Mouse (Mus musculus) layer of hippocampus, adult 2 months (tissue): Measurements from ENCODE around the gene Tle4. TPM values are rescaled to one million over a fixed set of nuclear protein-coding genes. Genes with fewer than 3 reads are reported as not detected.

Experiments
- DNase-seq, 2 experiments: peaks; one replicate each; pipeline ENCODE4 v3.0.0; 2022; ENCODE audit warnings: low spot score in 2 of 2
- H3K27ac ChIP-seq: fragments of 200-600 bp; 2 replicates; pipeline ENCODE4 v1.8.1; 2022
- H3K4me3 ChIP-seq: fragments of 200-600 bp; 2 replicates; pipeline ENCODE4 v1.8.1; 2022; ENCODE audit warnings: mild to moderate bottlenecking
- CTCF ChIP-seq: fragments of 200-600 bp; conservative IDR thresholded peaks from 2 replicates; pipeline ENCODE4 v1.8.1; 2022; ENCODE audit warnings: antibody characterized with exemption, mild to moderate bottlenecking, moderate library complexity
- total RNA-seq, 2 experiments: library from RNA; stranded (reverse); gene quantifications; 2 replicates each; pipeline ENCODE4 v1.2.3; 2021

Gene Tle4
- total RNA-seq, 2 experiments from 2014 or later: 40.9 to 41.7 TPM

DNA sequence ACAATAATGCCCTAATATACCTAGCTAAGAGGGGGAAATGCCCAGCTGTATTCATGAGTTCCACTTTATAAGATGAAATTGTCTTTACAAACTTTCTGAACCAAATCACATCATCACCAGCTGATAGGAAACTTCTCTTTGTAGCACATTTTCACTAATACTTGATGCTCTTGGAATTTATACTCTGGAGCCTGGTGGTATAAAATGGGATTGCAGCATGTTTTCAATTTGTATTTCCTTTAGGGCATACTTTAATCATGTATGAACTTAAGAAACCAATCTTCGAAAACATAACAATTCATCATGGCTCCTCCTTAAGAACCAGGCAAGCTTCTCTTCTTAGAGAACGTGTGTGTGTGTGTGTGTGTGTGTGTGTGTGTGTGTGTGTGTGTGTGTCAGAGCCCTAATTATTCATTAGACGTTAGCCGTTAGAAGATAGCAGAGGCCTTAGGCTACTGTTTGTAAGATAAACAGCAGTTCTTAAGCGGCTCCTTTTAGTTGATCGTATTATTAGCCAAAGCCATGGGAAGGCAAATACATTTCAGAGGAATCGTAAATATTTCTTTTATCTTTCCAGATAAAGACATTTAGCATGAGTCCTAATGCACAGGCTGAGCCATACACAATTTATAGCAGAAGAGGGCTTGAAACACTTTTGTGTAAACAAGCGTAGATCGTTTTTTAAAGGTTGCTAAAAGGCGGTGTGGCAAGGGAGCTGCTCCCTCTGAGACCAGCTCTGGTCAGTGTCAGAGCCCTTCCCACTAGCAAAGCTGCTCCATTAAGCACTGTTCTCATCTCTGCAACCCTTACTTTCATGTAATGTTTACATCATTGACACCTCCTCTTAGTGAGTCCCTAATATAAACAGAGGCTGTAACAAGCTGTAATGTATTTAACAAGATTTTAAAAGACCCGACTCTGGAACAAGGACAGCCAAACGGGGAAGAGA is 173.6 kb downstream of the Tle4 start:
- no peak overlapping the region for H3K27ac ChIP-seq
- peak; percentile 55 for TF ChIP-seq CTCF
- no peak overlapping the region for H3K4me3 ChIP-seq
- DNase-seq: no peak

DNA sequence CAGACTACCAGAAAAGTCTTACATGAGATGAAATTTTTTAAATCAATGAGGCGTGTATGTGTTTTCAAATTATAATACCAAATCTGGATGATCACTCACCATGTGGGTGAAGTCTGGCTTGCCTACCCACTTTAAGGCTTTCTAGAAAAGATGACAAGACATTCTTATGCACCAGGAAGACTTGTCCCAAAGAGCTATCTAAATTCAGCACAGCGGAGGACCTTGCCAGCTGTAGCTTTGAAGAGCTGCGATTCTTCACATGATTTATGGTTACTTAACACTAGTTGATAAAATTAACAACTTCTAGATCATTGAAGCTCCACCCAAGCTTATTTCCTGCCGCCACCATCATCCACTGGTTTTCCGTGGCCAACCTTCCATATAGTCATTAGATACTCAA is 176.2 kb downstream of the Tle4 start:
- no peak for TF ChIP-seq CTCF
- no peak for DNase-seq
- Histone ChIP-seq H3K27ac (no peak overlapping the region), H3K4me3 (no peak overlapping the region)

DNA sequence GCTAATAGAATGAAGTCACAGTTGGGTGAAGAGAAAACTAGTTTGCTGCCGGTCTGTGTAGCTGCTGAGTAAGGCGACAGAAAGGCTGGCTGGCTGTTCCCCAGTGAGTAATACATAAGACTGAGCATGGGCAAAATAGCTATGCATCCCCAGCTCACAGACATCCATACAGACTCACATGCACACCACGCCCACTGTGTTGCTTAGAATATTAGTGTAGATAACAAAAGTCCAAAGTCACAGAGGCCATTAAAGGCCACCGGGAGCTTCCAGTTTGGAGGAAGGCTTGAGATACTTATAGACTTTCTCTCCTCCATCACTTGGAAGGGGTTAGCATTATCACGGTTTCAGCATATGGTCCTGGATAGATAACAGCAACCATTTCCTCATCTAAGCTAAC is 178.0 kb downstream of the Tle4 start:
- no peak for TF ChIP-seq CTCF
- Histone ChIP-seq H3K27ac (no peak overlapping the region), H3K4me3 (no peak overlapping the region)
- DNase-seq: no peak

DNA sequence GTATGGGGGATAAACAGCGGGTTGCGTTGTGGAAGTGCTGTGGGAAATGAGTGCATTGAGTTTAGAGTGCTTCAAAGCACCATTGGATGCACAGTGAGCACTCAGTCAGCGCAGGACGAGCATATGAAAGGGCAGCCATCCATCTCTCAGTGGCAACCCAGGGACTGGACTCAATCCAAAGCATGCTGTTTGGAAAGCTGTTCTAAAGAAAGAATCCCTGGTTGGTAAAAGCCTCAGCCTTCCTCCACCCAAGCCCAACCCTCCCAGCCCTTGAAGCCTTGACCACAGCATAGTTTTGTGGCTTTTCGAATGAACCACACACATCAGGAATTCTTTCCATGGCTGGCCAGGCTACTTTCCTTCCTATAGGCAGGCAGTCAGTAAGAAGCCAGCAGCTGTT is 181.0 kb downstream of the Tle4 start:
- TF ChIP-seq CTCF: no peak
- no peak overlapping the region for H3K4me3 ChIP-seq
- H3K27ac ChIP-seq: no peak overlapping the region
- DNase-seq: no peak

DNA sequence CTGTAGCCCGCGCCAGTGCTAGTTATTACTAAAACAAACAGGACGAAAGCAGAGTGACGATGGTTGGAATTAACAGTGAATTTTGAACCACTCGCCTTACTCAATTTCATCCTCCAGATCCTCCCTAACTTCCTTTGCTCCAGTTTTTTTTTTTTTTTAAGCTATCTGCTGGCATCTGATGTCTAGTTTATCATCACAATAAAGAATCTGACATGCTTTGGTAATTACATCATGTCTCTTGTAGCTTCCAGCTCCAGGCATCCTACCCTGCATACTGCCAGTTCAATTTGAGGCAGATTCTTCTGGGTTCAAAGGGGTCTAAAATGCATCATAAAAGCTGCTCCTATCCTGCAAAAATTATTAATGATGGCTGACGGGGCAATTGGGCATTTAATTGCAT is 181.9 kb downstream of the Tle4 start:
- TF ChIP-seq CTCF: no peak
- DNase-seq: no peak
- no peak overlapping the region for H3K27ac ChIP-seq
- H3K4me3 ChIP-seq: no peak overlapping the region

DNA sequence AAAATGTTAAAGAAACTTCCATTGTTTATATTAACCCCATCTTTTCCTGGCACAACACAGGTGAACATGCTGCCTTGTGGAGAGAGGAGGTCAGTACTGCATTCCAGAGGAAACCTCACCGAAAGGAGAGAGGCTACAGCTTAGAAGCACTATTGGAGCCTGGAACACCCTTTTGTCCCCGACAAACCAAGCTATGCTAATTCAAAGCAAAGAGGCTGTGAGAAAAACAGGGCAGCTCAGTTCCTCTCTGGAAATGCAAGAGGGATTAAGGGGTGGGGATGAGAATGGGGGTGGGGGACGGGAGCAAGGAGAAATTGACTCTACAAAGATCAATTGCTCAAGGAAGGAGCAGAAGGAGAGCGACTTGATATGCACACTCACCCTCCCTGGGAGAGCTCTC is 182.9 kb downstream of the Tle4 start:
- Histone ChIP-seq H3K27ac (no peak overlapping the region), H3K4me3 (no peak overlapping the region)
- TF ChIP-seq CTCF: no peak
- no peak for DNase-seq

DNA sequence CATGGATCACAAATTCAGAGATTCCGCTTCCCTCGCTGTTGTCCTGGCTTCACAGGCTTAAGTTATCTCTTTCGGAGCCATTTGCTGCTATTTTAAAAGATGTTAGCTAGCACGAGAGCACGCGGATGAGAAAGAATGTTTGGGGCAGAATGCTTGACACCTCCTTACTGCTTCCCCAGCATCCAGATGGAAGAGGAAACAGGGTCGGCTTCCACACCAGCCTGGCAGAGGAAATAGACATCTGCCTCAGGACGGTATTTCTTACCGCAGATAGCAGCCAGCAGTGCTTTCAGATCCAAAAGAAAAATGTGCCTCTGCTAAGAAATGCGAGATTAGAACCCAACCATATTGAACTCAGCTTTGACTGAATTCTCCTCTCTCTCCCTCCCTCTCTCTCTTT is 191.2 kb downstream of the Tle4 start:
- no peak overlapping the region for H3K4me3 ChIP-seq
- no peak overlapping the region for H3K27ac ChIP-seq
- peak in 1 of 2 experiments; percentile 8 for DNase-seq
- no peak for TF ChIP-seq CTCF
